Mouse (Mus musculus): ENCODE measurements around the gene Rin2.

DNA sequence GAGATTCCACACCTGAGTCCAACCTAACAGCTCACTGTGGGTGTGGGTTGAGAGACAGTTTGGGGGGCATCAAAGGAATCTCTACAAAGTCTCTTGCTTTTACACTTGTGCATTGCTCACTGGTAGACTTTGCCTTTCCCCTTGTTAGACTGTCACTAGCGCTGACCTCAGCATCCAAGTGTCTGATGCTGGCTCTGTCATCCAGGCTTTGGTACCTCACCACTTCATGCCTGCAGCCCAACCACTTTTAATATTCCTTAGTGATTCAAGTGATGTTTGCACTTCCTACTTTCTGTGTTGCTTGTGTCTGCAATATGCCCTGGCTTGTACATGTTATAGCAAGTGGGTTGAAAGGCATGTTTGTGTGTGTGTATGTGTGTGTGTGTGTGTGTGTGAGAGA lies 109.9 kb downstream of the Rin2 start:
- TF ChIP-seq CTCF (conservative IDR thresholded peaks at IDR 0.05 in 1 of 2, IDR thresholded peaks at IDR 0.05 in 1 of 2; ENCODE audit: low read depth in 2 of 2, low read length in 2 of 2) (no peak), MYC (IDR thresholded peaks at IDR 0.05; ENCODE audit: low read depth, low read length) (no peak), POLR2A (IDR thresholded peaks at IDR 0.05; ENCODE audit: low read depth, low read length) (no peak), TBP (conservative IDR thresholded peaks at IDR 0.05; ENCODE audit: low read depth, low read length) (no peak), IRF4 (IDR thresholded peaks at IDR 0.05; ENCODE audit: low read depth, low read length) (no peak), EP300 (IDR thresholded peaks at IDR 0.05; ENCODE audit: low read length) (no peak), CHD2 (IDR thresholded peaks at IDR 0.05; ENCODE audit: low read length) (no peak)
